Mouse (Mus musculus) brown adipose tissue, adult 24 weeks (tissue): Measurements from ENCODE around the gene Ckap4. TPM values are rescaled to one million over a fixed set of nuclear protein-coding genes. Genes with fewer than 3 reads are reported as not detected.
A peak's percentile ranks its signal among the peaks of the same experiment; 100 is the strongest.

Source experiments
- H3K27ac ChIP-seq: fragments of 200-500 bp; replicated peaks from 2 replicates; pipeline ENCODE4 v1.5.1; 2012; ENCODE audit warnings: low read depth, mild to moderate bottlenecking, low read length
- H3K4me1 ChIP-seq: fragments of 200-500 bp; 2 replicates; pipeline ENCODE4 v1.6.1; 2012; ENCODE audit warnings: low read length, mixed read lengths; ENCODE audit not compliant: control insufficient read depth, insufficient read depth, insufficient read length
- H3K4me3 ChIP-seq: fragments of 200-500 bp; 2 replicates; pipeline ENCODE4 v1.5.1; 2012; ENCODE audit warnings: low read depth, mild to moderate bottlenecking, low read length, moderate library complexity; ENCODE audit not compliant: insufficient read depth
- polyA plus RNA-seq: library from polyadenylated mRNA; stranded (reverse); fragments of >200 nt; gene quantifications from 2 replicates; pipeline ENCODE4 v1.2.4, GENCODE M21; 2012; ENCODE audit not compliant: missing spikeins, insufficient read depth, insufficient read length

Gene Ckap4
- polyA plus RNA-seq, result 2.9 TPM in 2 replicates

DNA sequence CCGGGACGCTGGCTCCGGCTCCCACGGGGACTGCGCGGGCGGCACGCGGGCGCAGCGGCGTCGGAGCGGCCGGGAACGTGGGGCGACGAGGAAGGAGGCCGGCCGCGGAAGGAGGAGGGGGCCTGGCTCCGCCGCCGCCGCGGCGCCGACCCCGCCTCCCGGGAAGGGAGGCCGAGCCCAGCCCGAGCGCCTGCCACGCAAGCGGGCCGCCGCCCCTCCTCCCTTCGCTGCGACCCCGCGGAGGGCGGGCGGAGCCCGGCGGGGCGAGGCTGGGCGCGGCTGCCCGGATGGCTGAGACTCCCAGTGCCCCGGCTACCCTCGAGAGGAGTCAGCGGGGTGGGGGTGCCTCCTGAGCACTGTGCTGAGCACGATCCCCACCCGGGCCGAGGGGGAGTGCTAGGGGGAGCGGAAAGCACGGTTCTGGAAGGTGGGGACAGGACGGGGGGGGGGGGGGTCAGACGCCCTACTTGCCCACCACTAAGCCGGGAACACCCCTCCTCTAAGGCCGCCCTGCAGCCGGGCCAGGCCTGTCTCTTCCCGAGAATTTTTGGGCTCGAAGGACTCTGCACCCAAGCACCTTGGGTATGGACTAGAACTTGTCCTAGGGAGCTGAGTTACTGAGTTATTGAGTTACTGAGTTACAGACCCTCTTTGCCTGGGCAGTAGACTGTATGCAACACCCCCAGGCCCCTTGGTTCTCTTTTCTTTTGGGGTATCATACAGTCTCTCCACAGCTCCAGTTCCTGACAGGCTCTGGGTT, at the start of gene Ckap4:
Gene Ckap4 (minus strand): TSS at position 151 of the 760 bp plus-strand sequence.
- H3K4me1 ChIP-seq, result peaks cover 5% of the 10 kb centered on the region
- H3K27ac ChIP-seq, result peak within 1 kb of the TSS; percentile 31
- peak within 1 kb of the TSS; percentile 72 for H3K4me3 ChIP-seq

DNA sequence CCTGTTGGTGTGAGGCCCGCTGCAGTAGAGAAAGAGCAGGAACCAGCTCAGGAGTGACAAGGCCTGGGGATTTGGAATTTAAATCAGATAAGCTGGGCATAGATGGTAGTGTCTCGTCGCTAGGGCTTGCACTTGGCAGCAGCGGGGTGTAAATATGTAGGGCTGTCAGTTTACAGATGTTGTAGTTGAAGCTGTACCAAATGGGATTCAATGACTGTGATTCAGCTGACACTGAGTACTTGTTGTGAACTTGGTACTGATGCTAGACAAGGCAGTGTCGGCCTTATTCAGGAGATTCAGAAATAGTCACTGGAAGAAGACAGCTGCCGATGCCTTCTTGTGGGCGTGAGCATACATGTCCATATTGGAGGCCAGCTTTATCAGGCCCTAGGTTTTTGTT, 48.4 kb upstream of the Ckap4 start:
- H3K27ac ChIP-seq, result no peak overlapping the region
- no peak overlapping the region for H3K4me3 ChIP-seq
- peaks cover 45% of the 10 kb centered on the region for H3K4me1 ChIP-seq

DNA sequence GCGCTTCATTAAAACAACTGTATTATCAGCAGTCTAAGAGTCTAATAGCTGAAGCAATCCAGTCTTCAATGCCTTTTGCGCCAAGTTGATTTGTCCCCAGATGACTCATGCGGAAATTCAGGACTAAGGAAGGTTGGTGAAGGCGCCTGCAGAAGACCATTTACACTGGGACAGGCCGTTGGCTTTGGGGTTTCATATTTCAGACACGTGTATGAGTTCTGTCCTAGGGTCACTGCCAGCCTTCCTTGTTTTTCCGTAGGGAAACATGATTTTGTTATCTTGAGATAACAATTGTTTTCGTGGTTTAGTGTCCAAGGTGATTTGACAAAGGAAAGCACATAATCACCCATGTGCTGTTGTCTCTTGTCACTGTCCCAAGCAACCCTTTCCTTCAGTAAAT, 47.3 kb upstream of the Ckap4 start:
- H3K4me3 ChIP-seq, result no peak overlapping the region
- H3K27ac ChIP-seq, result no peak overlapping the region
- peaks cover 45% of the 10 kb centered on the region for H3K4me1 ChIP-seq

DNA sequence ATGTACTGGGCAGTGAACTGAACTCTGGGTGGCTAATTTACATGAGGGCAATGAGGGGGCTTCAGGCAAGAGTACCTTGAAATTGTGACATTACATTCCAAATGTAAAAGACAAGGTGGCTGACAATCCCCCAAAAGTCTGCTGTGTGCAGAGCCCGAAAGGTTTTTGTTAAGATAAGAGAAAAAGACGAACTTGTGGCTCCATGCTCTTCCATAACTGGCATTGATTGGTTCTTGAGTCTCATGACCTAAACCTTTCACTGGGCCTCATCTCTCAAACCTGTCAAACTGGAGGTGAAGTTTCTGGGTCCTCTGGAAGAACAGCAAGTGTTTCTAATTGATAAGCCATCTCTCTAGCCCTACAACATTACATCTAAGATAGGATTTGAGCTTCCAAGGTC, 45.7 kb upstream of the Ckap4 start:
- Histone ChIP-seq H3K4me3 (no peak overlapping the region), H3K27ac (no peak overlapping the region), H3K4me1 (peaks cover 38% of the 10 kb centered on the region)

DNA sequence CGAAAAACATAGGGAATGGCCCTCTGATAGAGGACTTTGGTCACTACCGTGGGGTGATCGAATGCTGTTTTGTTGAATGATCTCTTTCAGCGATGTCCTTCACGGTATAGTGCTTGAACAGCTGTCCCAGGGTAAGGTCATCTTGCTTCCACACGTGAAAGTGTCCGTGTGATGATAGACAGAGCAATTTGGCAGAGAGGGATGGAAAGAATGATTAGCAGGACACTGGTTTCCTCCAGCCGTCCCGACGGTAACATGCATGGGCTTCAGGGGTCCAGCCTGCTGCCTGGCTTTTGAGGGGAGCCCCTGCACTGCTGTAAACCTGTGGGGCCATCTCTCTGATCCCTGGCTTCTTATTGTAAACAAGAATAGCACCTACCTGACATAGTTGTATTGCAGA, 44.9 kb upstream of the Ckap4 start:
- Histone ChIP-seq H3K27ac (no peak overlapping the region), H3K4me1 (peaks cover 31% of the 10 kb centered on the region), H3K4me3 (no peak overlapping the region)

DNA sequence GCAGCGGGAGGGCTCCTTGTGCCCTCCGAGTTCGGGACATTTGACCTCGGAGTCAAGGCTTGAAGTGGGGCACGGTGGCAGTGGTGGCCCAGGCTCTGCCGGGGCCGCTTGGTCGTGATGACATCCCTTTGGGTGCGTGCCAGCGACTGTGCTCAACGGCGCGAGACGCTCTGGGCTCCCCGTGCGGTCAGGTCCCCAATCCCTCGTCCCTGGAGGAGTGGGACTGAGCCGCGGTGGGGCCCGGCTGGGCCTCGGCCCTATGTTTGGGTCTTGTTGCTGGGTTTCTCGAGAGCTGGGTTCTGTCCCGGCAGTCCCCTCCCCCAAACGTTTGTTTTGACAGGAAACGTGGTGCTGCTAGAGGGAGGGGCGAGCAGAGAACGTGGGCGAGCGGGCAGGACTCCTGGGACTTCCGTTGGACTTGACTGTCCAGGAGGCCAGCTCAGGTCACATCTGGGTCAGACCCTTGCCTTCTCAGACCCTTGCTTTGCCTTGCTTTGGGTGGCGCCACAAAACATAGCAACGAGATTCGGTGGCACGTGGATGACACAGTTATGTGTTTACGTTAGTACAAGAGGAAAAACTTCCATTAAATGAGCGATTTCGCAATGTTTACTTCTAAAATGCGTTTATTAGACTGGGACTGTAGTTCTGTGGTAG, 43.3 kb upstream of the Ckap4 start:
- peak overlapping the region; percentile 97 for H3K27ac ChIP-seq
- H3K4me1 ChIP-seq, result peaks cover 21% of the 10 kb centered on the region

DNA sequence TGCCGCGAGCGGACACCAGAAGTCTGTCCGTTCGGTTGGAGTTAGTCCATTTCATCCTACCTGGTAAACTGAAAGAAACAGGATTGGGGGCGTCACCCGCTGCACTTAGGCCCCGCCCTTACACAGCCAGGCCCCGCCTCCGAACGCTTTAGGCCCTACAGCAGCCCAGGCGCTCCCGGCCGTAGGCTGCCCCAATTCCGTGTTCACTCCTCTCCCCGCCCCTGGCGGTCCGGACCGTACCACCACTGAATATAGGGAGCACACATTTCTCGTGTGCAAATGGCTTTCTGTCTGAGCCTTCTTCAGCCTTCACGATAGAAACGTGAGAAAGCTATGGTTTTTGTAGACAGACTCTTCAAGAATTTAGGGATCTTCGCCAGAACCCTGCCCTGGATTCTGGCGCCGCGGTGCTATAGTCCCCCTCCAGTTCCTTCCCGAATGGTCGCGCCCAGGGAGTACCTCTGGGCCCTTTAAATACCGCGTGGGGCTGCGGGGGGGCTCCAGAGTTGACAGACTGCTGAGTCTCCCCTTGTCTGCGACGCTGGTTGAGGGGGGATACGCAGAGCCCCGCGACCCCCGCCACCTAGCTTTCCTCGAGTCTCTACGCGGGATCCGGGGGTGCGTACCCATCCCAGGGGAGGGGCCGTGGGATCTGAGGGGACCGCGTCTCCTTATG, 42.7 kb upstream of the Ckap4 start, which contains the start of gene Tcp11l2:
Gene Tcp11l2 (plus strand): TSS at position 232 of the 676 bp plus-strand sequence.
- Histone ChIP-seq H3K4me3 (peak within 1 kb of the TSS; percentile 99), H3K27ac (peak within 1 kb of the TSS; percentile 97), H3K4me1 (peaks cover 20% of the 10 kb centered on the region)

More for the DNA sequence above, 43.3 kb upstream of the Ckap4 start:
- H3K4me3 ChIP-seq, result peak overlapping the region; percentile 99

DNA sequence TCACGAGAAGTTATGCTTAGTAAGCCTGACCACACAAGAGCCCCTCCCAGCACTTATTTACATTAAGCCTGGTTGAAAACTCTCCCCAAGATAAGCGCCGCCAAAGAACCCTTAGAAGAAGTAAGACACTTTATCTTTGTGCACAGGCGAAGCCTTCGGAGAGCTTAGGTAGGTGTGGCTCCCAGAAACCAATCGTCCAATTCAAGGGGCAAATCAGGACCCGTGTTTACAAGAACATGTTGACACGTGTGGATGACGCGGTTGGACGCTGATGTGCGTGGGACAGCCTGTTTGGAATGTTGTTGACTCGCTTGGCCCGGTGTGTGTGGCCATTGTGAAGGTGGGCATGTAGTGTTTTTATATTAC, 42.1 kb upstream of the Ckap4 start:
- peaks cover 20% of the 10 kb centered on the region for H3K4me1 ChIP-seq
- H3K27ac ChIP-seq, result peak overlapping the region; percentile 63; the same call in 1 of the 2 replicates
- peak overlapping the region; percentile 93 for H3K4me3 ChIP-seq

DNA sequence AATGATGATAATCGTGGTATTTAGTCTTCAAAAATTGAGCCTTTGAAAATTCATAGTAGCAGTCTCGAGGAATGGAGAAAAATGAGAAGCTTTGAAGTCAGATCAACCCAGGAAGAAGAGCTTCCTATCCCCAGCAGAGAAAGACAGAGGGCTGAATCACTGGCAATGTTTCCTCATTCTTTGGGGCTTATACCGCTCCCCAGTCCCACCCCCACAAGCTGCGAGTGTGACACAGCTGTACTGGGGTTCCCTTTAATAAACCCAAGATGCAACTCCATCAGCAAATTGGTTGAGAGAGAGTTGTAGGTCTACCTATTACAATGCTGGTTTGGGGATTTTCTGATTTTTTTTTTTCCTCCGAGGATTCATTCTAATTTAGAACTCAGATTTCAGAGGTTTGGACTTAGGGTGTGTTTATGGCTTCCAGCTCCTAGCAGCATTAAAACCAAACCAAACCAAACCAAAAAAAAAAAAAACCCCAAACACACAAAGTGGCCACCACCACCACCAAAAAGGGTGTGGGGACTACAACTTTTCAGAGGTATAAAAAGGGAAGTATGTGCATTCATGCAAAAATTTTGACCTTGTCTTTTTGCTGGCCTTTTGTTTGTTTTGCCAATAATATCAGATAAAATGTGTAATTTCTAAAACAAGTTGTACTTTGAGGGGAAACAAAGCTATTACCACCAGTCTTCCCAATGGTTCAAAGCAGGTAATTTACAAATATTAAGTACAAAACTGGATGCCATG, 40.0 kb upstream of the Ckap4 start:
- peaks cover 12% of the 10 kb centered on the region for H3K4me1 ChIP-seq
- H3K4me3 ChIP-seq, result no peak overlapping the region
- H3K27ac ChIP-seq, result no peak overlapping the region

DNA sequence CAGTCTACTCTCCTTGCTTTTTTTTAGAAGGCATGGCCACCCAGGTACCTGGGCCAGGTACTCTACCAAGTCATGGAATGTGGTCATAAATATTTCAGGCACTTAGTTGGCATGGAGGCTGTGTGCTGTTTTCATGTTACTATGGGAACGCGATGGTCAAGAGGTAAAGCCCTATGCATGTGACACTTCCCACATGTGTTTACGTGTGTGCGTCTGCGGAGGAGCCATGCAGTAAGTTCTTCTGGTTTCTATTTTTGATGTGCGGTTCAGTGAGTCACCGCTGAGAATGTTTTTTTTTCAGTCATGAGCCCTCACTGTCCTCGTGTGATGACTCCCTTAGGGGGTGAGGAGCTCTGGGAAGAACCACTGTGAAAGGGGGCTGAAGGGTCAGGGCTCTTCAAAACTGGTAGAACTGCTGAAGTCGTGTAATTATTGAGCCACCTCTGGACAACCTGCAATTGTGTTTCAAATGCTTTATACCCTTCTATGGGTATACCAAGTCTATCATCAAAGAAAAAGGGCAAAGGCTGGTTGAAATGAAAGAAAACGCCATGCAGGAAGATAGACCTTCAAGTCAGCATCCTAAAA, 37.3 kb upstream of the Ckap4 start:
- Histone ChIP-seq H3K27ac (no peak overlapping the region), H3K4me1 (no peaks in the 10 kb centered on the region), H3K4me3 (no peak overlapping the region)

DNA sequence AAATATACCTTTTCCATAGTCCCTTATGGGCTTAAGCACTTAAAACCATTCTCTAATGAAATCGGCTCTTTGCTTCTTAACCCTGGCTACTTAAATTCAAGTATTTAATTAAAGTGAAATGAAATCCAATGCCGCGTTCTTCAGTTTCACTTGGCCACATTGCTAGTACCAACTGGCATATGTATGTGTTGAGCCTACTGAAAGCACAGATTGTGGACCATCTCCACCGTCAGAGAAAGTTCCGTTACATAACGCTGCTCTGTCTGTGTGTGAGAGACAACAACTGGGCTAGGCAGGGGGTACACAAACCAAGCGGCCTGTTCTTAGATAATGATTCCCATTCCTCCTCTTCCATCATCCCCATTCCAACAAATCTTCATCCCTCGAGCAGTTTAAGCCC, 30.6 kb upstream of the Ckap4 start:
- Histone ChIP-seq H3K27ac (no peak overlapping the region), H3K4me1 (peaks cover 2% of the 10 kb centered on the region; the same call in 1 of the 2 replicates), H3K4me3 (no peak overlapping the region)

DNA sequence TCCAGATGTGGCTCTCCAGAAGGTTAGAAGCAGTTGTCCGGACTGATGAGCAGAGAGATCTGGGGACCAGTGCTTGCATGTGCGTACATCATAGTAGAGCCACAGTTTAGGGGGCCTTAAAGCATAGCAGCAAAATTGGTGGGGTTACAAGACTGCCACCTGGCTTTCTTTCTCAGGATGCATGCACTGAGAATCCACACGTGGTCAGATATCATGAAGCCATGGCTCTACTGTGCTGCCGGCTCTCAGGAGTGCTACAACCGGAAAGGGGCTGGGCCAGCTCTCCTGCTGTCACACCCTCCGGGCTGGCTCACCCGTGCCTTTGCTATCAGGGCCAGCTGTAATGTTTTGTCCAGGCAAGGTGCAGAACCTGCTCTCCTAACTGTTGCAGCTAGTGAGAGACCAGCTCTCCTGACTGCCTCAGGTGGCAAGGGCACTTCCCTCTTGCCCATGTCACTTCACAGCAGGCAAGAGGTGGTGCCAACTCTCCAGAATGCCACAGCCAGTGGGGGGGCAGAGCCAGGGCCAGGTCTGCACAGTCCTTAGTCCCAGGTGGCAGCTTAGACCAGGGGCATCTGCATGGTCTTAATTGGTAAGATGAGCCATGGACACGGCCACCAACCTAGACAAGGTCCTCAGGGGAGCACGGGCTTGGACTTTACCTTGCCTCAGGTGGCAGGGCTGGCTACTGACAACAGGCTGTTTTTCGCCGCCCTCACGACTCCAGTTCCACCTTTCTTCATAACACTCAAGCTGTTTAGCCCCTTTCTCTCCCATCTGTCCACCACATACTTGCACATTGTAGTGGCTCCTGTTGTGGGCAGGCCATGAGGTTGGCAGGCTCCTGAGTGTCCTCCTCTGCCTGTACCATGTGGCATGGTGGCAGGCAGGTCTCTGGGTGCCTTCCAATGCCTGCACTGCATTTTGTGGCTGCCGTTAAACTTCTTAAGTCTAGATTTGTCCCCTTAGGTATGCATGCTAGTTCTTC, 29.0 kb upstream of the Ckap4 start:
- Histone ChIP-seq H3K27ac (no peak overlapping the region), H3K4me3 (no peak overlapping the region), H3K4me1 (peaks cover 2% of the 10 kb centered on the region; the same call in 1 of the 2 replicates)

DNA sequence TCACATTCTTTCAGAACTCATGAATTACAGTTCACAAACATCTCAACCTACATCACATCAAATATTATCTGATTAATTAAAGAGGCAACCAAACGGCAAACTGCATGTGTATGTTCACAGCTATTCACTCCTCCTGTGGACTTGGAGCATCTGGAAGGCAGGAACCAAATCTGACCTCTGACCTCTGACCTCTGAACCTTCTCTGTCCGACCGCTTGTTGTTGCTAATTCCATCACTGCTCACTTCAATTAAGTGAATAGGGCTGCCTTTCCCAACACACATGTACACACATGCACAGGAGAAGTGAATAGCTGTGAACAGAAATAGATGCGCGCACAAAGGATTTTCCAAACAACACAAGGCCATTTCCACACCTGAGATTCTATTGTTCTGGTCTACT, 28.3 kb upstream of the Ckap4 start:
- Histone ChIP-seq H3K4me1 (peaks cover 2% of the 10 kb centered on the region; the same call in 1 of the 2 replicates), H3K4me3 (no peak overlapping the region), H3K27ac (no peak overlapping the region)
